Mouse (Mus musculus): Measurements from ENCODE around the gene Pigw. TPM values are rescaled to one million over a fixed set of nuclear protein-coding genes. Genes with fewer than 3 reads are reported as not detected.
"Not testable (repeated sequence)": the region's sequence is repeated elsewhere in the genome, so short reads cannot be mapped to it uniquely, and the experiment has no call there.

The Pigw gene
- total and polyA plus RNA-seq, 2 experiments from 2014 or later: 2.3 to 3.3 TPM

DNA sequence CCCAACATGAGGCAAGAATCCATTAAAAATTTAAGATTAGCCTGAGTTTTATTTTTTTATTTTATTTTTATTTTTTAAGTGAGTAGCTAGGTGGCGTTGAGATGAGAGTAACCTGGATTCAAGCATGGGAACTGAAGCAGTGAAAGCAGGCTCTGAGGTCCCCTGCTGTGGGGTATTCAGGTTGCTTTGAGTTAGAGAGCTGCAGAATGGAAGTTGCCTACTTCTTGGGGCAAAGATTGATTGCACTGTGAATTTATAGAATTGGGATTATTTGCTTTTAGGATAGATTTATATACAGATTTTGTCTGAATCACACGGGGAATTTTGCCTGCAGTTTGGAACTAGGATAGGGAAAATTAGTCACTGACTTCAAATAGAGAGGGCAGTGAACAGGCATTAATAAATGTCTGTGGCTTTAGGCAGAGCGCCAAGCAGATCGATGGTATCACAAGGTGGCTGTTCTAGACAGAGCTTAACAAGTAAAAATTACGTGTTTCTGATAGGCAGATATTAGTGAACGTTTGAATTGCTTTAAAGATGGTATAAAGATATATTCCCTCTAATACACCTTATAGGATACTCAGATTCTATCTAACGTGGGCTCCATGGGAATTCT lies 32.5 kb downstream of the Pigw start:
- Histone ChIP-seq H3K27me3 (ENCODE audit: insufficient read depth, low read length) (no peaks in the 10 kb centered on the region), H3K4me2 (ENCODE audit: low read depth) (no peak overlapping the region), H3K27ac (ENCODE audit: low read depth, low read length) (no peak overlapping the region), H3K9ac (no peak overlapping the region), H3K36me3 (ENCODE audit: insufficient read depth) (peaks cover 46% of the 10 kb centered on the region), H3K4me1 (ENCODE audit: insufficient read depth) (no peaks in the 10 kb centered on the region), H3K4me3 (ENCODE audit: low read depth, low read length) (no peak overlapping the region), H3K9me3 (ENCODE audit: low read length) (no peaks in the 10 kb centered on the region)
- WGBS: 86% methylated on average over 7 of the region's 7 CpGs
- ATAC-seq (no peak), DNase-seq (no peak)
- no peak for TF ChIP-seq CTCF (IDR thresholded peaks at IDR 0.05; ENCODE audit: low read depth)

DNA sequence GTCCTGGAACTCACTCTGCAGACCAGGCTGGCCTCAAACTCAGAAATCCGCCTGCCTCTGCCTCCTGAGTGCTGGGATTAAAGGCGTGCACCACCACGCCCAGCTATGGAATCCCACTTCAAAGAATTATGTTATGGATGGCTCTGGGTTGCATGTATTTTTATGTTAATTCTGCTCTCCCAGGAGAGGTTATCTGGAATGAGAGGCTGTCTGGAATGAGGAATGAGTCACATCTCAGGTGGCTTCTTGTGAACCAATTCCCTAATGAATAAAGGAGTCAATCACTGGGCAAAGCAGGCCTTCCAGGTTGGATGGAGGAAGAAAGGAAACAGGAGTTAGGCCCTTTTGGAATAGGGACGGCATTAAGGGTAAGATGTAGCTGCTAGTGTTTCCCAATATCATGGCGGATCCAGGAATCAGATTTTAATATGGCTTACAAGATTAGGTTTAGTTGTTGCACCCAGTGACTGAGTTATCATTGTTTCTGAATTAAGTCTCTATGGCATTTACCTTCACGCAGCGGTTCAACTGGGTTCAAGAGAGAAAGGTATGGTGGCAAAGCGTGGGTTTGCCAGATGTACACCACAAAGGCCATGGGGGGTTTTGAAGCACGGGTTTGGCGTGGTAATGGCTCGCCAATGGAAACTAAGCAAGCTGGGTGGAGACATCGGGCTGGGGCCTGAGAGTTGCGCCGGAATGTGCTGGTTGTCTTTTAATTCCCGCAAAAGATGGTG lies 33.2 kb downstream of the Pigw start:
- DNase-seq: no peak
- H3K4me1 ChIP-seq (ENCODE audit: insufficient read depth): no peaks in the 10 kb centered on the region
- ATAC-seq: no peak
- no peak overlapping the region for H3K9ac ChIP-seq
- peaks cover 43% of the 10 kb centered on the region for H3K36me3 ChIP-seq (ENCODE audit: insufficient read depth)
- no peak overlapping the region for H3K27ac ChIP-seq (ENCODE audit: low read depth, low read length)
- no peaks in the 10 kb centered on the region for H3K9me3 ChIP-seq (ENCODE audit: low read length)
- no peak overlapping the region for H3K4me3 ChIP-seq (ENCODE audit: low read depth, low read length)
- H3K27me3 ChIP-seq (ENCODE audit: insufficient read depth, low read length): no peaks in the 10 kb centered on the region
- H3K4me2 ChIP-seq (ENCODE audit: low read depth): no peak overlapping the region
- 96% methylated on average over 15 of the region's 15 CpGs for WGBS
- TF ChIP-seq CTCF (IDR thresholded peaks at IDR 0.05; ENCODE audit: low read depth): no peak

DNA sequence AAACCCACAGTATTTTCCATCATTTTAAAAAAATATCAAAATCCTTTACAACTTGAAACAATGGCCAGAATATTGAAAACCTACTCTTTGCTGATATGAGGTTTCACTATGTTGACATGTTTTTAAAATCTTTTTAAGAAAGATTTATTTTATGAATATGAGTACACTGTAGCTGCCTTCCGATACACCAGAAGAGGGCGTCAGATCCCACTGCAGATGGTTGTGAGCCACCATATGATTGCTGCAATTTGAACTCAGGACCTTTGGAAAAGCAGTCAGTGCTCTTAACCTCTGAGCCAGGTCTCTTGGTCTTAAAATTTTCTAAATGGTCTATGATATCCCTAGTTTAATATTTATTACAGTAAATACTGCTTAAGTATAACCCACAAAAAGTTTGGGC lies 40.8 kb downstream of the Pigw start:
- no peak overlapping the region for H3K4me3 ChIP-seq (ENCODE audit: low read depth, low read length)
- TF ChIP-seq CTCF (IDR thresholded peaks at IDR 0.05; ENCODE audit: low read depth): no peak
- H3K9me3 ChIP-seq (ENCODE audit: low read length): no peaks in the 10 kb centered on the region
- DNase-seq (no peak), ATAC-seq (no peak)
- no peaks in the 10 kb centered on the region for H3K4me1 ChIP-seq (ENCODE audit: insufficient read depth)
- WGBS: 96% methylated on average over 2 of the region's 2 CpGs
- H3K4me2 ChIP-seq (ENCODE audit: low read depth): no peak overlapping the region
- no peak overlapping the region for H3K27ac ChIP-seq (ENCODE audit: low read depth, low read length)
- H3K9ac ChIP-seq: no peak overlapping the region
- H3K27me3 ChIP-seq (ENCODE audit: insufficient read depth, low read length): no peaks in the 10 kb centered on the region
- H3K36me3 ChIP-seq (ENCODE audit: insufficient read depth): peaks cover 55% of the 10 kb centered on the region

DNA sequence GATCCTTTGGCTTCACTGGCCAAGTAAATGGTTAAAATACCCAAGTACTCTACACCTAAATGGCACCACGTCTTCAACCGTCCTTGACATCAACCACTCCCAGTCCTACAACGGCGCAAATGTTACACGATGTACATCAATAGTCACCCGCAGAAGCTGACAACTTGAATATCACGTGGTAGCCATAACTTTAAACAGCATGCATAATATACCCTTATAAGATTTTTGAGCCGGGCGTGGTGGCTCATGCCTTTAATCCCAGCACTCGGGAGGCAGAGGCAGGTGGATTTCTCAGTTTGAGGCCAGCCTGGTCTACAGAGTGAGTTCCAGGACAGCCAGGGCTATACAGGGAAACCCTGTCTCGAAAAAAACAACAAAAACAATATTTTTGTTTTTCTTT lies 50.6 kb downstream of the Pigw start:
- H3K27me3 ChIP-seq (ENCODE audit: insufficient read depth, low read length); H3K27ac ChIP-seq (ENCODE audit: low read depth, low read length); H3K4me1 ChIP-seq (ENCODE audit: insufficient read depth); ATAC-seq; DNase-seq; H3K9me3 ChIP-seq (ENCODE audit: low read length): not testable (repeated sequence)
- H3K36me3 ChIP-seq (ENCODE audit: insufficient read depth): peaks cover 26% of the 10 kb centered on the region
- H3K9ac ChIP-seq: peak overlapping the region; percentile 64; the same call in 1 of the 2 replicates
- H3K4me2 ChIP-seq (ENCODE audit: low read depth): peak overlapping the region; percentile 87
- H3K4me3 ChIP-seq (ENCODE audit: low read depth, low read length): peak overlapping the region; percentile 52
- WGBS: 78% methylated on average over 11 of the region's 11 CpGs

DNA sequence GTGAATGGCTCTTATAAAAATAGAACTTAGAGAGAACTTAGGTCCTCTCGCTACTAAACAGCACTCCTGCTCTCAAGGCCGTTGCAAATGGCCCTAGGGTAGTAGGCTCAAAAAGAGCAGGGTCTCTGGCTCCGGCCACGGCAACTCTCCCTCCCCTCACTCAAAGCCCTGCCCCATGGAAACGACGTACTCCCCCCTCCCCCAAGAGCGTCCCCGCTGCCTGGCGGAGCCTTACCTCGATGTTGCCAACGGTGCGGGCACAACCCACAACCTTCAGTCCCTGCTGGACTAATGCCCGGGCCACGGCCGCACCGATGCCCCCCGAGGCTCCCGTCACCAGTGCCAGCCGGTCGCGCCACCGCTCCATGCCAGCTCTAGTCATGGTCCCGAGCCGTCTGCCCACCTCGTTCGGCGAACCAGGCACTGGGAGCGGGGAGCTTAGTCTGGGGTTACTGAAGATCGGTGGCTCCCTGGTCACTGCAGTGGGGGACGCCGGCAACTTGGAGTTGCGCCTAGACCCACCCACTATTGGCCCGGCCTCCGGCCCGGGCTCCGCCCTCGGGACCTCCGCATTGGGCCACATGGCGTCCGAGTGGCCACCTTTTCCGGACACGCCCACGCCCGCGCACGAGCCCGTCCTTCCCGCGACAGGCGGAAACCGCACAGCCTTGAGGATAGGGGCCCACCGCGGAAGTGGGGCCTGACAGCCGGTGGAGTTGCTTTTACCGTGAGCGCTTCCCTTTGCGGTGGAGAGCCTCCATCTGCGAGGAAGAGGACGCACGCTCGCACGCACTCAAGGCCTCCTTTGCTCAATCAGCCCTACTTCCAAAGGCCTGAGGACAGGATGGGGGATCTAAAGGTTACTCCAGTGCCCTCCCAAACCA lies 51.3 kb downstream of the Pigw start, which contains the start of gene Dhrs11:
TSS of gene Dhrs11 (minus strand) at position 479 of the 884 bp plus-strand sequence.
- Histone ChIP-seq H3K27me3 (ENCODE audit: insufficient read depth, low read length) (no peaks in the 10 kb centered on the region), H3K4me2 (ENCODE audit: low read depth) (peak within 1 kb of the TSS; percentile 87), H3K4me3 (ENCODE audit: low read depth, low read length) (peak within 1 kb of the TSS; percentile 52), H3K9ac (peak within 1 kb of the TSS; percentile 64), H3K36me3 (ENCODE audit: insufficient read depth) (peaks cover 19% of the 10 kb centered on the region), H3K27ac (ENCODE audit: low read depth, low read length) (peak within 1 kb of the TSS; percentile 50), H3K9me3 (ENCODE audit: low read length) (no peaks in the 10 kb centered on the region), H3K4me1 (ENCODE audit: insufficient read depth) (no peaks in the 10 kb centered on the region; the same call in none of the 2 replicates)
- DNase-seq: peak; percentile 78
- peak; percentile 90 for ATAC-seq
- whole genome bisulfite sequencing: 2% methylated on average over 62 of the region's 62 CpGs
- no peak for TF ChIP-seq CTCF (IDR thresholded peaks at IDR 0.05; ENCODE audit: low read depth)

DNA sequence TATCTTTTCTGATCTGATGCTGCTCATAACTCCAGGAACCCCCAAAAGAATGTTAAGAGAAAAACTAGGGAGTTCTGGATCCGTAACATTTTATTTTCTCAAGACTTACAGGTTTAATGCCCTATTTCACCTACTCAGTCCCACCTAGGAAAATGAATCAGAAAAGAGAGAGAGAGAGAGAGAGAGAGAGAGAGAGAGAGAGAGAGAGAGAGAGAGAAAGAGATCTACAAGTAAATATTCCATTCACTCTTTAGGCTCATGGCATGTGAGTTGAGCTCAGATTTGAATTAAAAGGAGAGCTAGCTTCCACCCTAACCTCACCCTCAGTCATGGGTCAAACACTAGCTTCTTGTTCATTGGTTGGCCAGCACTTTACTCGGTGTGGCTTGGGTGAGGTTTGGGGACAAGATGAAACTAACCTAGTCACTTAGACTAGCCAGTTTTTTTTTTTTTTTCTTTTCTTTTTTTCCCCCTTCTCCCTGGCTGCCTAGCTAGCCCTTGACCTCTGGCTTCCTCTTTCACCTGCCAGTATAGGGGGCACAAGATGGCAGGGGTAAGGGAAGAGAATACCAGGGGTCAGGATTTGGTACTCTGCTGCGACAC lies 52.1 kb downstream of the Pigw start:
- Histone ChIP-seq H3K36me3 (ENCODE audit: insufficient read depth) (peaks cover 16% of the 10 kb centered on the region), H3K27ac (ENCODE audit: low read depth, low read length) (no peak overlapping the region), H3K9me3 (ENCODE audit: low read length) (no peaks in the 10 kb centered on the region), H3K4me3 (ENCODE audit: low read depth, low read length) (peak overlapping the region; percentile 52), H3K9ac (peak overlapping the region; percentile 64; the same call in 1 of the 2 replicates), H3K4me2 (ENCODE audit: low read depth) (peak overlapping the region; percentile 87), H3K27me3 (ENCODE audit: insufficient read depth, low read length) (no peaks in the 10 kb centered on the region), H3K4me1 (ENCODE audit: insufficient read depth) (no peaks in the 10 kb centered on the region; the same call in none of the 2 replicates)
- no peak for TF ChIP-seq CTCF (IDR thresholded peaks at IDR 0.05; ENCODE audit: low read depth)
- WGBS: 53% methylated on average over 3 of the region's 3 CpGs
- DNase-seq: no peak
- ATAC-seq: no peak

Measured in forebrain, postnatal 0 days (tissue).